Mouse (Mus musculus) neutrophil, adult 83 days (primary cell): ENCODE data around the gene Ccdc162. TPM values are rescaled to one million over a fixed set of nuclear protein-coding genes. Genes with fewer than 3 reads are reported as not detected.

Source experiments
- total RNA-seq, 2 experiments: library from RNA; stranded (reverse); gene quantifications; one replicate each; pipeline ENCODE4 v1.2.4; 2023

Gene Ccdc162
- 1 to 10 TPM; 4.7 to 5.6 TPM for total RNA-seq

GRCm38 (mm10) chr10:41716029-41716897, at the start of gene Ccdc162:
Gene Ccdc162, minus strand, starts transcription at chr10:41716634.

GRCm38 (mm10) chr10:41518981-41519618, 197.3 kb downstream of the Ccdc162 start, which contains the start of gene Cd164:
Gene Cd164, plus strand, starts transcription at chr10:41519414.

GRCm38 (mm10) chr10:41489708-41490517, 226.5 kb downstream of the Ccdc162 start, which contains the start of the genes Smpd2 and Ppil6:
Gene Smpd2, minus strand, starts transcription at chr10:41490369.
Gene Ppil6, plus strand, starts transcription at chr10:41490439.

Other genes with a start within 250 kb of the Ccdc162 start
- gene Mical1, start 240.3 kb downstream of the Ccdc162 start, total RNA-seq, result 100 to 1,000 TPM; 227 to 244 TPM
- 10 to 100 TPM; 13.7 to 16.6 TPM for gene Smpd2, start 226.3 kb downstream of the Ccdc162 start, total RNA-seq
- not detected for gene Ppil6, start 226.2 kb downstream of the Ccdc162 start, total RNA-seq
- gene Cd164, start 197.2 kb downstream of the Ccdc162 start, total RNA-seq, result 100 to 1,000 TPM; 204 to 214 TPM
- 10 to 100 TPM in 1 of 2 experiments, 1 to 10 TPM in 1; 7.1 to 11.5 TPM for gene Cep57l1, start 93.2 kb upstream of the Ccdc162 start, total RNA-seq
- 10 to 100 TPM in 1 of 2 experiments, 1 to 10 TPM in 1; 9.4 to 10.6 TPM for gene Sesn1, start 93.3 kb upstream of the Ccdc162 start, total RNA-seq